Mouse (Mus musculus) liver, embryonic 15.5 days (tissue): ENCODE measurements around the gene Pmpca. TPM values are rescaled to one million over a fixed set of nuclear protein-coding genes. Genes with fewer than 3 reads are reported as not detected.
A peak's percentile ranks its signal among the peaks of the same experiment; 100 is the strongest.

ENCODE experiments used
- ATAC-seq: fragments of 200-750 bp; cut with Nextera tagmentation; 2 replicates; pipeline ENCODE4 v1.8.0; 2017; ENCODE audit warnings: moderate number of reproducible peaks, mild to moderate bottlenecking, moderate library complexity; ENCODE audit not compliant: insufficient read depth
- H3K27ac ChIP-seq: fragments of 300-500 bp; sonication (generic); replicated peaks from 2 replicates; pipeline ENCODE4 v1.5.1; 2015; ENCODE audit warnings: mild to moderate bottlenecking, inconsistent platforms
- H3K27me3 ChIP-seq: fragments of 300-500 bp; sonication (generic); 2 replicates; pipeline ENCODE4 v1.6.1; 2015; ENCODE audit warnings: mild to moderate bottlenecking, inconsistent platforms
- H3K36me3 ChIP-seq: fragments of 300-500 bp; sonication (generic); replicated peaks from 2 replicates; pipeline ENCODE4 v1.6.1; 2015; ENCODE audit warnings: moderate library complexity, mild to moderate bottlenecking, inconsistent platforms
- H3K4me1 ChIP-seq: fragments of 300-500 bp; sonication (generic); replicated peaks from 2 replicates; pipeline ENCODE4 v1.6.1; 2015; ENCODE audit warnings: inconsistent platforms
- H3K4me2 ChIP-seq: fragments of 300-500 bp; sonication (generic); 2 replicates; pipeline ENCODE4 v1.6.1; 2015; ENCODE audit warnings: moderate library complexity, mild to moderate bottlenecking, inconsistent platforms
- H3K4me3 ChIP-seq: fragments of 300-500 bp; sonication (generic); replicated peaks from 2 replicates; pipeline ENCODE4 v1.5.1; 2015; ENCODE audit warnings: mild to moderate bottlenecking, inconsistent platforms
- H3K9ac ChIP-seq: fragments of 300-500 bp; sonication (generic); 2 replicates; pipeline ENCODE4 v1.6.1; 2015; ENCODE audit warnings: moderate library complexity, mild to moderate bottlenecking, inconsistent platforms
- H3K9me3 ChIP-seq: fragments of 300-500 bp; sonication (generic); replicated peaks from 2 replicates; pipeline ENCODE4 v1.6.1; 2016; ENCODE audit warnings: inconsistent platforms
- WGBS: fragments of 180-500 bp; shearing (Covaris S2); methylation state at CpG from one replicate; pipeline ENCODE4 v1.1.7; 2015; ENCODE audit warnings: mixed read lengths; ENCODE audit not compliant: insufficient replicate concordance; 5-methylcytosine and 5-hydroxymethylcytosine counted together
- polyA plus RNA-seq: library from polyadenylated mRNA; unstranded; fragments of >200 nt; fragmentation: Nextera tagmentation; extraction: Ambion mirVana; gene quantifications from 2 replicates; pipeline ENCODE4 v1.2.1, GENCODE M21; 2015

The Pmpca gene
- polyA plus RNA-seq, 1 experiment from 2014 or later = 61.6 TPM

GRCm38 (mm10) chr2:26429851-26430250 lies 40.7 kb downstream of the Pmpca start:
- 73% methylated on average over 5 of the region's 5 CpGs for WGBS
- H3K4me1 ChIP-seq = peaks cover 8% of the 10 kb centered on the region; the same call in 1 of the 2 replicates
- no peak overlapping the region for H3K4me2 ChIP-seq
- no peak overlapping the region for H3K9ac ChIP-seq
- H3K9me3 ChIP-seq = no peaks in the 10 kb centered on the region
- ATAC-seq = no peak
- no peak overlapping the region for H3K27ac ChIP-seq
- H3K36me3 ChIP-seq = peaks cover 97% of the 10 kb centered on the region
- no peak overlapping the region for H3K4me3 ChIP-seq
- H3K27me3 ChIP-seq = no peaks in the 10 kb centered on the region

- Histone ChIP-seq H3K27ac (peak overlapping the region; percentile 58), H3K36me3 (peaks cover 83% of the 10 kb centered on the region), H3K4me1 (peaks cover 41% of the 10 kb centered on the region), H3K9me3 (no peaks in the 10 kb centered on the region), H3K9ac (no peak overlapping the region), H3K4me3 (no peak overlapping the region), H3K4me2 (peak overlapping the region; percentile 21; the same call in 1 of the 2 replicates), H3K27me3 (no peaks in the 10 kb centered on the region)
- WGBS = 69% methylated on average over 7 of the region's 7 CpGs
- peak; percentile 69 for ATAC-seq
Observed at GRCm38 (mm10) chr2:26434791-26435572, 45.8 kb downstream of the Pmpca start.

DNA sequence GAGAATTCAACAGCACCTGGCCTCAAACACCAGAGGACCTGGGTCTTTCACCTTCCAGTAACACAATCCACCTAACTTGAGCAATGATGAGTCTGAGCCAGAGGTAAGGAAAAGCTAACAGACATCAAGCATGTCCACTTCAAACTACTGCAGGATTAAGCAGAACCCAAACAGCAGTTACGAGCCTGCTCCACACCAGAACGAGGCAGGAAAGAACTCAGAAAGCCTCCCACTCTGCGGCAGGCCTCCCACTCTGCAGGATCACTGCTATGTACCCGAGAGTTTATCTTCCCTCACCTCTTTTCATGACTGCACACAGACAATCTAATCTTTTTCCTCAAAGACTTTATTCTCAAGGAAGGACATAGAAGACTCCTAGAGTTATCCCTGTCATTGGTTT lies 48.1 kb downstream of the Pmpca start:
- peaks cover 41% of the 10 kb centered on the region for H3K4me1 ChIP-seq
- H3K36me3 ChIP-seq = peaks cover 82% of the 10 kb centered on the region
- no peak overlapping the region for H3K4me2 ChIP-seq
- no peak for ATAC-seq
- no peak overlapping the region for H3K9ac ChIP-seq
- 66% methylated on average over 4 of the region's 4 CpGs for WGBS
- no peaks in the 10 kb centered on the region for H3K9me3 ChIP-seq
- H3K4me3 ChIP-seq = no peak overlapping the region
- no peaks in the 10 kb centered on the region for H3K27me3 ChIP-seq
- no peak overlapping the region for H3K27ac ChIP-seq

- Histone ChIP-seq H3K27ac (no peak overlapping the region), H3K4me3 (no peak overlapping the region), H3K36me3 (peaks cover 70% of the 10 kb centered on the region), H3K9ac (no peak overlapping the region), H3K4me2 (no peak overlapping the region), H3K27me3 (no peaks in the 10 kb centered on the region), H3K9me3 (no peaks in the 10 kb centered on the region), H3K4me1 (peaks cover 47% of the 10 kb centered on the region)
- ATAC-seq = no peak
- WGBS = 85% methylated on average over 7 of the region's 7 CpGs
Observed at GRCm38 (mm10) chr2:26438373-26438772, 49.2 kb downstream of the Pmpca start.

DNA sequence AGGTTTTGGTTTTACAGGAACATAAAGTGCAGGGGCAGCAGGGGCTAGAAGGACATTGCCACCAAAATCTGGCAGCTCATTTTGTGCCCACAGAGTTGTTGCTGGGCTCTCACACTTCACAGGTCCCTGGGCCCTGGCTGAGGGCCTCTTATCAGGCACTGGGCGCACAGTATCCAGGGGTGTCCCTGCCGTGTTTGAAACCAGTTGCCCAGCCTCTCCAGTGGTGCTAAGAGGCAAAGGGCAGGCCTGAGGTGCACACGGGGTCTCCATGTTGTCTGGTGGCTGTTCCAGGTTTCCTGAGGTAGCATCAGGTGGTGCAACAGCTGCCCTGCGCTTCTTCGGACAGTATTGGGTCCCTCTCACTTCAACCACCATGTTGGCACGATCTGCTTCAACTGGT lies 50.5 kb downstream of the Pmpca start:
- Histone ChIP-seq H3K27ac (no peak overlapping the region), H3K4me2 (no peak overlapping the region), H3K9me3 (no peaks in the 10 kb centered on the region), H3K9ac (no peak overlapping the region), H3K36me3 (peaks cover 57% of the 10 kb centered on the region), H3K4me3 (no peak overlapping the region), H3K27me3 (no peaks in the 10 kb centered on the region), H3K4me1 (peaks cover 54% of the 10 kb centered on the region)
- no peak for ATAC-seq
- 68% methylated on average over 6 of the region's 6 CpGs for WGBS

DNA sequence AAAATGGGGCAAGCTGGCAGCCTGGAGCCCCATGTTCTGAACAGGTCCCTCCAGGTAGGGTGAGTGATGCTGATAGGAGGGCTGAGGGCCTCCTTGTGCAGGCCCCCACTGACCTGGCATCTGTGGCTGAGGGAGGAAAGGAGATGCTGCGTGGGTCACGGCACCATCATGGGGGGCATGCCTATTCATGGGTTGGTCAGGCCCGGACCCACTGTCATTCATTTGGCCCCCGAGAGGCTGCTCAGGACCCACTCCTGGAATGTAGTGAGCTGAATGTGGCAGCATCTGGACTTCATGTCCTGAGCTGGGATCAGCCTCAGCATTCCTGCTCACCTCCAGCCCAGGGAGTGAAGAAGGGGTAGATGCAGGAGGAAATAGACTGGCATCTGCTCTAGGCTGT lies 52.1 kb downstream of the Pmpca start:
- no peak overlapping the region for H3K4me3 ChIP-seq
- no peaks in the 10 kb centered on the region for H3K9me3 ChIP-seq
- H3K9ac ChIP-seq = no peak overlapping the region
- no peaks in the 10 kb centered on the region for H3K27me3 ChIP-seq
- no peak overlapping the region for H3K4me2 ChIP-seq
- H3K36me3 ChIP-seq = peaks cover 42% of the 10 kb centered on the region
- WGBS = 92% methylated on average over 4 of the region's 4 CpGs
- peaks cover 51% of the 10 kb centered on the region for H3K4me1 ChIP-seq
- no peak for ATAC-seq
- no peak overlapping the region for H3K27ac ChIP-seq

DNA sequence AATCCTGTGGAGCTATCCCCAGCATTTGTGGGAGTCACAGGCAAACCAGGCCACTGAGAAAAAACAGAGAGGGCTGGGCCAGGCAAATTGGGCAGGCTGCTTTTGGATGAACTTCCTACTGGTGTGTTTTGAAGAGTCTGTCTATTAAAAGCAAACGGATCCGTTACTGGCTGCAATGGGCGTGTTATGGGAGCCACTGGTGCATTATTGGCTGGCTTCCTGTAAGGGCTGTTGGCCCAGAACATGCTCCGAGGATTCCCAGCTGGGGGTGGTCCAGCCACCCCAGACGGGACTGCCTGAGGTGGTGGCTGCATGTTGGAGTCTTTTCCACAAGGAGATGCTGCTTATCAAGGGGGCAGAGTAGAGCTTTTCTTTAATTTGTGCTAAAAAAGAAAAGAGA lies 52.5 kb downstream of the Pmpca start:
- no peak overlapping the region for H3K4me3 ChIP-seq
- H3K36me3 ChIP-seq = peaks cover 42% of the 10 kb centered on the region
- H3K27ac ChIP-seq = no peak overlapping the region
- no peak overlapping the region for H3K4me2 ChIP-seq
- H3K4me1 ChIP-seq = peaks cover 54% of the 10 kb centered on the region
- no peak for ATAC-seq
- H3K9me3 ChIP-seq = no peaks in the 10 kb centered on the region
- no peak overlapping the region for H3K9ac ChIP-seq
- H3K27me3 ChIP-seq = no peaks in the 10 kb centered on the region
- WGBS = 64% methylated on average over 5 of the region's 5 CpGs

GRCm38 (mm10) chr2:26442843-26443242 lies 53.7 kb downstream of the Pmpca start:
- no peaks in the 10 kb centered on the region for H3K9me3 ChIP-seq
- peaks cover 59% of the 10 kb centered on the region for H3K4me1 ChIP-seq
- H3K27ac ChIP-seq = no peak overlapping the region
- no peaks in the 10 kb centered on the region for H3K27me3 ChIP-seq
- H3K4me2 ChIP-seq = peak overlapping the region; percentile 99; the same call in 1 of the 2 replicates
- no peak overlapping the region for H3K9ac ChIP-seq
- peaks cover 36% of the 10 kb centered on the region for H3K36me3 ChIP-seq
- H3K4me3 ChIP-seq = 0 out of 2 replicates have a peak overlapping the region, but pooled peaks have one; percentile 93
- ATAC-seq = no peak
- WGBS = 80% methylated on average over 1 of the region's 1 CpGs

GRCm38 (mm10) chr2:26443876-26444275 lies 54.7 kb downstream of the Pmpca start:
- Histone ChIP-seq H3K27ac (no peak overlapping the region), H3K36me3 (peaks cover 28% of the 10 kb centered on the region), H3K27me3 (no peaks in the 10 kb centered on the region), H3K9me3 (no peaks in the 10 kb centered on the region), H3K9ac (peak overlapping the region; percentile 90), H3K4me3 (peak overlapping the region; percentile 93), H3K4me1 (peaks cover 54% of the 10 kb centered on the region), H3K4me2 (peak overlapping the region; percentile 99)
- 10% methylated on average over 3 of the region's 3 CpGs for WGBS
- ATAC-seq = no peak

- ATAC-seq = no peak
- peak overlapping the region; percentile 90 for H3K9ac ChIP-seq
- peak overlapping the region; percentile 99 for H3K4me2 ChIP-seq
- peak overlapping the region; percentile 85 for H3K27ac ChIP-seq
- H3K36me3 ChIP-seq = peaks cover 25% of the 10 kb centered on the region
- H3K9me3 ChIP-seq = no peaks in the 10 kb centered on the region
- no peaks in the 10 kb centered on the region for H3K27me3 ChIP-seq
- peak overlapping the region; percentile 93 for H3K4me3 ChIP-seq
- peaks cover 52% of the 10 kb centered on the region for H3K4me1 ChIP-seq
- 2% methylated on average over 15 of the region's 15 CpGs for WGBS
Observed at GRCm38 (mm10) chr2:26444368-26444767, 55.2 kb downstream of the Pmpca start.

GRCm38 (mm10) chr2:26444946-26445665 lies 56.0 kb downstream of the Pmpca start, which contains the start of gene Sec16a:
Gene Sec16a (minus strand): TSS chr2:26445216.
- peak within 1 kb of the TSS; percentile 90 for H3K27ac ChIP-seq
- peak within 1 kb of the TSS; percentile 93 for H3K4me3 ChIP-seq
- under 1% methylated on average over 61 of the region's 61 CpGs for WGBS
- peaks cover 18% of the 10 kb centered on the region for H3K36me3 ChIP-seq
- no peaks in the 10 kb centered on the region for H3K27me3 ChIP-seq
- no peaks in the 10 kb centered on the region for H3K9me3 ChIP-seq
- H3K4me1 ChIP-seq = peaks cover 47% of the 10 kb centered on the region
- peak within 1 kb of the TSS; percentile 99 for H3K4me2 ChIP-seq
- ATAC-seq = peak; percentile 89
- H3K9ac ChIP-seq = peak within 1 kb of the TSS; percentile 90
